Mouse (Mus musculus) G1E (cell line): ENCODE measurements around the gene Gcn1l1. TPM values are rescaled to one million over a fixed set of nuclear protein-coding genes. Genes with fewer than 3 reads are reported as not detected.
A peak's percentile ranks its signal among the peaks of the same experiment; 100 is the strongest.

Experiments used
- ATAC-seq: 2 replicates; pipeline ENCODE4 v1.8.0; 2016; ENCODE audit warnings: mild to moderate bottlenecking; ENCODE audit not compliant: insufficient number of reproducible peaks, poor library complexity, low FRiP score, severe bottlenecking; ENCODE audit errors: extremely low read depth
- DNase-seq: peaks from one replicate; pipeline ENCODE4 v3.0.0; 2012; ENCODE audit warnings: low spot score
- H3K27me3 ChIP-seq: 2 replicates; pipeline ENCODE4 v1.6.1; 2012; ENCODE audit warnings: mild to moderate bottlenecking, low read length, inconsistent platforms; ENCODE audit not compliant: insufficient read depth
- H3K36me3 ChIP-seq: replicated peaks from 2 replicates; pipeline ENCODE3; 2012; ENCODE audit warnings: mild to moderate bottlenecking, inconsistent platforms
- H3K4me1 ChIP-seq: 2 replicates; pipeline ENCODE4 v1.6.1; 2012; ENCODE audit warnings: low read depth, low read length, inconsistent platforms, mixed read lengths; ENCODE audit not compliant: insufficient read depth
- H3K4me3 ChIP-seq: 2 replicates; pipeline ENCODE4 v1.5.1; 2012; ENCODE audit warnings: low read depth, mild to moderate bottlenecking, inconsistent platforms, low read length, moderate library complexity, mixed read lengths
- H3K9me3 ChIP-seq: replicated peaks from 2 replicates; pipeline ENCODE4 v1.6.1; 2012; ENCODE audit warnings: inconsistent platforms
- CTCF ChIP-seq: IDR thresholded peaks from 2 replicates; pipeline ENCODE4 v1.5.1; 2012; ENCODE audit warnings: low read depth, low read length, inconsistent platforms, mixed read lengths
- GATA1 ChIP-seq: IDR thresholded peaks from 2 replicates; pipeline ENCODE4 v1.6.1; 2012; ENCODE audit warnings: borderline replicate concordance, low read length, inconsistent platforms, mixed read lengths
- GATA2 ChIP-seq: IDR thresholded peaks from 2 replicates; pipeline ENCODE4 v1.6.1; 2012; ENCODE audit warnings: low read depth, low read length, inconsistent platforms, borderline replicate concordance
- POLR2AphosphoS5 ChIP-seq: IDR thresholded peaks from 2 replicates; pipeline ENCODE4 v1.6.1; 2012; ENCODE audit warnings: low read depth, low read length, inconsistent platforms; ENCODE audit not compliant: insufficient replicate concordance
- TAL1 ChIP-seq: conservative IDR thresholded peaks from 2 replicates; pipeline ENCODE4 v1.6.1; 2012; ENCODE audit warnings: low read depth, low read length, inconsistent platforms, mixed read lengths
- polyA plus RNA-seq: library from polyadenylated mRNA; stranded (reverse); fragments of >175 nt; gene quantifications from 2 replicates; pipeline ENCODE4 v1.2.3, GENCODE M21; 2012
- total RNA-seq, 2 experiments: library from RNA; stranded (forward) in 1 of 2; stranded (reverse) in 1 of 2; fragments of 200-1000 nt in 1 of 2; fragments of >200 nt in 1 of 2; fragmentation: Nextera tagmentation in 1 of 2; gene quantifications; 2 replicates each; pipeline ENCODE4 v1.2.3; 2014 to 2017

The Gcn1l1 gene
- total and polyA plus RNA-seq, 3 experiments, result 44.6 to 158 (median 96.0) TPM

- no peak for TF ChIP-seq GATA1
- TF ChIP-seq POLR2AphosphoS5, result no peak
- no peak for TF ChIP-seq GATA2
- TF ChIP-seq TAL1, result no peak
- TF ChIP-seq CTCF, result no peak
- ATAC-seq (no peak), DNase-seq (no peak)
- Histone ChIP-seq H3K27me3 (no peaks in the 10 kb centered on the region), H3K4me1 (peaks cover 81% of the 10 kb centered on the region), H3K36me3 (peaks cover 34% of the 10 kb centered on the region), H3K9me3 (no peaks in the 10 kb centered on the region), H3K4me3 (no peak overlapping the region; the same call in 1 of the 2 replicates)
These were observed 64.6 kb downstream of the Gcn1l1 start for GRCm38 (mm10) chr5:115629672-115630071.

GRCm38 (mm10) chr5:115630291-115630690 is 65.2 kb downstream of the Gcn1l1 start:
- peak overlapping the region; percentile 94 for H3K4me3 ChIP-seq
- peaks cover 81% of the 10 kb centered on the region for H3K4me1 ChIP-seq
- H3K27me3 ChIP-seq, result no peaks in the 10 kb centered on the region
- peaks cover 38% of the 10 kb centered on the region for H3K36me3 ChIP-seq
- ATAC-seq, result no peak
- no peak for DNase-seq
- TF ChIP-seq POLR2AphosphoS5 (no peak), TAL1 (no peak), GATA1 (no peak), GATA2 (no peak), CTCF (no peak)
- H3K9me3 ChIP-seq, result no peaks in the 10 kb centered on the region

- peak within 1 kb of the TSS; percentile 94 for H3K4me3 ChIP-seq
- DNase-seq, result peak; percentile 93
- H3K9me3 ChIP-seq, result no peaks in the 10 kb centered on the region
- no peaks in the 10 kb centered on the region for H3K27me3 ChIP-seq
- H3K36me3 ChIP-seq, result peaks cover 50% of the 10 kb centered on the region
- H3K4me1 ChIP-seq, result peaks cover 81% of the 10 kb centered on the region
- no peak for TF ChIP-seq GATA2
- no peak for TF ChIP-seq POLR2AphosphoS5
- TF ChIP-seq GATA1, result no peak
- TF ChIP-seq TAL1, result no peak
- no peak for TF ChIP-seq CTCF
- ATAC-seq, result peak; percentile 47
These were observed 66.7 kb downstream of the Gcn1l1 start, which contains the start of gene Rab35 for GRCm38 (mm10) chr5:115631505-115632357. TSS of gene Rab35 (plus strand) at chr5:115631908.

- Histone ChIP-seq H3K4me1 (peaks cover 81% of the 10 kb centered on the region), H3K36me3 (peaks cover 56% of the 10 kb centered on the region), H3K27me3 (no peaks in the 10 kb centered on the region), H3K9me3 (no peaks in the 10 kb centered on the region), H3K4me3 (peak overlapping the region; percentile 94)
- TF ChIP-seq TAL1 (no peak), POLR2AphosphoS5 (no peak), GATA1 (no peak), CTCF (no peak), GATA2 (no peak)
- no peak for ATAC-seq
- peak; percentile 35 for DNase-seq
These were observed 67.3 kb downstream of the Gcn1l1 start for GRCm38 (mm10) chr5:115632358-115632714.

- no peak for TF ChIP-seq CTCF
- Histone ChIP-seq H3K9me3 (no peaks in the 10 kb centered on the region), H3K27me3 (no peaks in the 10 kb centered on the region), H3K4me1 (peaks cover 78% of the 10 kb centered on the region), H3K4me3 (peak overlapping the region; percentile 94), H3K36me3 (peaks cover 63% of the 10 kb centered on the region)
- no peak for ATAC-seq
- DNase-seq, result peak; percentile 34
These were observed 68.0 kb downstream of the Gcn1l1 start for GRCm38 (mm10) chr5:115633060-115633459.

GRCm38 (mm10) chr5:115634046-115634445 is 69.0 kb downstream of the Gcn1l1 start:
- Histone ChIP-seq H3K4me3 (peak overlapping the region; percentile 94; the same call in 1 of the 2 replicates), H3K4me1 (peaks cover 76% of the 10 kb centered on the region), H3K27me3 (no peaks in the 10 kb centered on the region), H3K9me3 (no peaks in the 10 kb centered on the region), H3K36me3 (peaks cover 72% of the 10 kb centered on the region)
- ATAC-seq (peak; percentile 68), DNase-seq (peak; percentile 56)
- TF ChIP-seq TAL1 (peak; percentile 84), POLR2AphosphoS5 (no peak)

GRCm38 (mm10) chr5:115635536-115635935 is 70.5 kb downstream of the Gcn1l1 start:
- DNase-seq, result peak; percentile 64
- H3K4me1 ChIP-seq, result peaks cover 75% of the 10 kb centered on the region

More at GRCm38 (mm10) chr5:115635536-115635935, 70.5 kb downstream of the Gcn1l1 start:
- H3K9me3 ChIP-seq, result no peaks in the 10 kb centered on the region
- peaks cover 78% of the 10 kb centered on the region for H3K36me3 ChIP-seq
- peak; percentile 23; the same call in 1 of the 2 replicates for ATAC-seq
- no peak for TF ChIP-seq CTCF
- no peak for TF ChIP-seq GATA1
- no peak for TF ChIP-seq TAL1
- TF ChIP-seq POLR2AphosphoS5, result no peak
- TF ChIP-seq GATA2, result no peak
- no peaks in the 10 kb centered on the region for H3K27me3 ChIP-seq
- peak overlapping the region; percentile 94; the same call in 1 of the 2 replicates for H3K4me3 ChIP-seq
